Mouse (Mus musculus): ENCODE measurements around the gene Atg9b.

GRCm38 (mm10) chr5:24360792-24361454 lies 31.0 kb downstream of the Atg9b start:
- peak; percentile 99 for TF ChIP-seq CTCF (IDR thresholded peaks at IDR 0.05)
- TF ChIP-seq EP300 (IDR thresholded peaks at IDR 0.05): peak; percentile 89

Measured in lung, postnatal 0 days (tissue).